Mouse (Mus musculus) midbrain, embryonic 10.5 days (tissue): ENCODE measurements around the gene Hint2. TPM values are rescaled to one million over a fixed set of nuclear protein-coding genes. Genes with fewer than 3 reads are reported as not detected.

Experiments used
- DNase-seq: peaks from one replicate; pipeline ENCODE4 v3.0.0-alpha.2; 2017; ENCODE audit warnings: low spot score
- H3K27ac ChIP-seq: fragments of 300-500 bp; sonication (generic); replicated peaks from 2 replicates; pipeline ENCODE4 v1.5.1; 2016; ENCODE audit warnings: mild to moderate bottlenecking
- H3K27me3 ChIP-seq: fragments of 300-500 bp; sonication (generic); 2 replicates; pipeline ENCODE4 v1.6.1; 2016; ENCODE audit warnings: low read depth, mild to moderate bottlenecking; ENCODE audit not compliant: poor library complexity, severe bottlenecking
- H3K36me3 ChIP-seq: fragments of 300-500 bp; sonication (generic); 2 replicates; pipeline ENCODE4 v1.6.1; 2016; ENCODE audit warnings: mild to moderate bottlenecking, moderate library complexity
- H3K4me1 ChIP-seq: fragments of 300-500 bp; sonication (generic); 2 replicates; pipeline ENCODE4 v1.6.1; 2016
- H3K4me3 ChIP-seq: fragments of 300-500 bp; sonication (generic); 2 replicates; pipeline ENCODE4 v1.5.1; 2016; ENCODE audit warnings: mild to moderate bottlenecking, moderate library complexity
- H3K9me3 ChIP-seq: fragments of 300-500 bp; sonication (generic); replicated peaks from 2 replicates; pipeline ENCODE4 v1.6.1; 2016; ENCODE audit warnings: mild to moderate bottlenecking
- WGBS: fragments of 180-500 bp; shearing (Covaris S2); methylation state at CpG from one replicate; pipeline ENCODE4 v1.1.7; 2016; 5-methylcytosine and 5-hydroxymethylcytosine counted together
- polyA plus RNA-seq: library from polyadenylated mRNA; unstranded; fragments of >200 nt; fragmentation: Nextera tagmentation; extraction: Ambion mirVana; gene quantifications from 2 replicates; pipeline ENCODE4 v1.2.1, GENCODE M21; 2016

Hint2 gene
- 75.5 and 79.3 TPM in 2 replicates for polyA plus RNA-seq

- DNase-seq, result peak; percentile 94
- H3K9me3 ChIP-seq, result no peaks in the 10 kb centered on the region
- WGBS, result 2% methylated on average over 34 of the region's 34 CpGs
- H3K4me1 ChIP-seq, result peaks cover 39% of the 10 kb centered on the region
- H3K36me3 ChIP-seq, result peaks cover 6% of the 10 kb centered on the region
- H3K27ac ChIP-seq, result peak within 1 kb of the TSS; percentile 93
- H3K27me3 ChIP-seq, result peaks cover 21% of the 10 kb centered on the region
- peak within 1 kb of the TSS; percentile 77 for H3K4me3 ChIP-seq
These were observed at the start of gene Hint2 for GRCm38 (mm10) chr4:43656339-43657109. Gene Hint2, minus strand, starts transcription at chr4:43656466.

GRCm38 (mm10) chr4:43705991-43706390 is 49.7 kb upstream of the Hint2 start:
- Histone ChIP-seq H3K4me3 (no peak overlapping the region), H3K27ac (no peak overlapping the region), H3K36me3 (no peaks in the 10 kb centered on the region), H3K9me3 (no peaks in the 10 kb centered on the region), H3K27me3 (no peaks in the 10 kb centered on the region), H3K4me1 (peaks cover 6% of the 10 kb centered on the region)
- 92% methylated on average over 13 of the region's 13 CpGs for WGBS
- no peak for DNase-seq

- H3K27ac ChIP-seq, result 0 out of 2 replicates have a peak overlapping the region, but pooled peaks have one; percentile 23
- peaks cover 6% of the 10 kb centered on the region for H3K4me1 ChIP-seq
- no peaks in the 10 kb centered on the region for H3K9me3 ChIP-seq
- H3K36me3 ChIP-seq, result no peaks in the 10 kb centered on the region
- 88% methylated on average over 8 of the region's 8 CpGs for WGBS
- DNase-seq, result no peak
- no peaks in the 10 kb centered on the region for H3K27me3 ChIP-seq
- H3K4me3 ChIP-seq, result no peak overlapping the region
These were observed 47.6 kb upstream of the Hint2 start for GRCm38 (mm10) chr4:43703851-43704250.

GRCm38 (mm10) chr4:43703439-43703838 is 47.2 kb upstream of the Hint2 start:
- no peak for DNase-seq
- H3K4me1 ChIP-seq, result peaks cover 6% of the 10 kb centered on the region
- 81% methylated on average over 6 of the region's 6 CpGs for WGBS
- no peaks in the 10 kb centered on the region for H3K36me3 ChIP-seq
- H3K4me3 ChIP-seq, result no peak overlapping the region
- no peaks in the 10 kb centered on the region for H3K27me3 ChIP-seq
- no peak overlapping the region for H3K27ac ChIP-seq
- no peaks in the 10 kb centered on the region for H3K9me3 ChIP-seq

- H3K36me3 ChIP-seq, result no peaks in the 10 kb centered on the region
- no peak for DNase-seq
- 91% methylated on average over 6 of the region's 6 CpGs for WGBS
These were observed 44.4 kb upstream of the Hint2 start, which contains the start of gene Olfr70 for GRCm38 (mm10) chr4:43700707-43701106. Gene Olfr70, minus strand, starts transcription at chr4:43700807.

GRCm38 (mm10) chr4:43696561-43696960 is 40.3 kb upstream of the Hint2 start:
- Histone ChIP-seq H3K36me3 (no peaks in the 10 kb centered on the region), H3K9me3 (no peaks in the 10 kb centered on the region), H3K4me3 (no peak overlapping the region), H3K27me3 (no peaks in the 10 kb centered on the region), H3K4me1 (peaks cover 4% of the 10 kb centered on the region; the same call in 1 of the 2 replicates), H3K27ac (no peak overlapping the region)
- no peak for DNase-seq
- WGBS, result 93% methylated on average over 13 of the region's 13 CpGs

More at GRCm38 (mm10) chr4:43700707-43701106, 44.4 kb upstream of the Hint2 start, which contains the start of gene Olfr70:
- Histone ChIP-seq H3K4me3 (no peak within 1 kb of the TSS), H3K27ac (no peak within 1 kb of the TSS), H3K4me1 (no peaks in the 10 kb centered on the region; the same call in 1 of the 2 replicates), H3K27me3 (no peaks in the 10 kb centered on the region), H3K9me3 (no peaks in the 10 kb centered on the region)

GRCm38 (mm10) chr4:43695249-43695671 is 39.0 kb upstream of the Hint2 start:
- Histone ChIP-seq H3K36me3 (peaks cover under 1% of the 10 kb centered on the region; the same call in 1 of the 2 replicates), H3K27ac (no peak overlapping the region), H3K27me3 (no peaks in the 10 kb centered on the region), H3K9me3 (no peaks in the 10 kb centered on the region), H3K4me3 (no peak overlapping the region), H3K4me1 (peaks cover 4% of the 10 kb centered on the region; the same call in 1 of the 2 replicates)
- no peak for DNase-seq
- WGBS, result 40% methylated on average over 9 of the region's 9 CpGs

- H3K27ac ChIP-seq, result no peak overlapping the region
- H3K36me3 ChIP-seq, result peaks cover 7% of the 10 kb centered on the region
- H3K4me1 ChIP-seq, result peaks cover 4% of the 10 kb centered on the region; the same call in 1 of the 2 replicates
- H3K4me3 ChIP-seq, result no peak overlapping the region
- no peaks in the 10 kb centered on the region for H3K27me3 ChIP-seq
- H3K9me3 ChIP-seq, result no peaks in the 10 kb centered on the region
- 93% methylated on average over 1 of the region's 1 CpGs for WGBS
- DNase-seq, result no peak
These were observed 38.4 kb upstream of the Hint2 start for GRCm38 (mm10) chr4:43694439-43695248.

- peaks cover 14% of the 10 kb centered on the region for H3K36me3 ChIP-seq
- WGBS, result 82% methylated on average over 5 of the region's 5 CpGs
- H3K27ac ChIP-seq, result no peak overlapping the region
- no peaks in the 10 kb centered on the region for H3K9me3 ChIP-seq
- DNase-seq, result no peak
- H3K4me1 ChIP-seq, result peaks cover 4% of the 10 kb centered on the region; the same call in 1 of the 2 replicates
- no peak overlapping the region for H3K4me3 ChIP-seq
- no peaks in the 10 kb centered on the region for H3K27me3 ChIP-seq
These were observed 37.6 kb upstream of the Hint2 start for GRCm38 (mm10) chr4:43693806-43694241.

- H3K27ac ChIP-seq, result no peak overlapping the region
- WGBS, result 89% methylated on average over 5 of the region's 5 CpGs
- H3K9me3 ChIP-seq, result no peaks in the 10 kb centered on the region
- H3K36me3 ChIP-seq, result peaks cover 18% of the 10 kb centered on the region
- peaks cover 4% of the 10 kb centered on the region; the same call in 1 of the 2 replicates for H3K4me1 ChIP-seq
- H3K4me3 ChIP-seq, result no peak overlapping the region
- DNase-seq, result no peak
- no peaks in the 10 kb centered on the region for H3K27me3 ChIP-seq
These were observed 34.8 kb upstream of the Hint2 start for GRCm38 (mm10) chr4:43691026-43691425.

GRCm38 (mm10) chr4:43690021-43690420 is 33.8 kb upstream of the Hint2 start:
- Histone ChIP-seq H3K4me1 (no peaks in the 10 kb centered on the region), H3K36me3 (peaks cover 28% of the 10 kb centered on the region), H3K27me3 (no peaks in the 10 kb centered on the region), H3K9me3 (no peaks in the 10 kb centered on the region), H3K27ac (no peak overlapping the region), H3K4me3 (no peak overlapping the region)
- DNase-seq, result no peak
- WGBS, result 93% methylated on average over 17 of the region's 17 CpGs

GRCm38 (mm10) chr4:43679416-43680043 is 23.3 kb upstream of the Hint2 start:
- H3K36me3 ChIP-seq, result peaks cover 54% of the 10 kb centered on the region

More at GRCm38 (mm10) chr4:43679416-43680043, 23.3 kb upstream of the Hint2 start:
- WGBS, result 92% methylated on average over 7 of the region's 7 CpGs
- Histone ChIP-seq H3K9me3 (no peaks in the 10 kb centered on the region), H3K4me1 (no peaks in the 10 kb centered on the region), H3K4me3 (no peak overlapping the region), H3K27me3 (no peaks in the 10 kb centered on the region), H3K27ac (no peak overlapping the region)
- no peak for DNase-seq
